Mouse (Mus musculus): Measurements from ENCODE around the gene Rsf1.

DNA sequence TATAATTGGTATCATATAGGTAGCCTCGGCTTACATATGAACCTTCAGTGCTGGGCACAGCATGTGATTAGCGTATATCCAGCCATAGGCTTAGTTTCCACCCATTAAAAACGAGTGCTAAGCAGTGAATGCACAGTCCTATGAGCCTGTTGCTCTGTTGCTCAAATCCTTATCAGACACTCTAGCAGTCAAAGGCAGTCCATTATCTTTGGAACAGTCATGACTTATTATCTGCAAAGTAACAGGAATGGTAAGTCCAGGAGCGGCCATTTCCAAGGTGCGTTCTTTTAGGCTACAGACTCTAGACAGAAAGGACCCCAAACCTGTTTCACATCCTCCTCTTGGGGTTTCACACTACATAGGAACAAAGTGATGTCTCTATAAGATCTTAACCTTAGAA is 153.9 kb downstream of the Rsf1 start:
- TF ChIP-seq POLR2A (IDR thresholded peaks at IDR 0.05; ENCODE audit: insufficient read depth, low read length) = no peak
- no peak for TF ChIP-seq CTCF (IDR thresholded peaks at IDR 0.05; ENCODE audit: low read depth, low read length)
